ENCODE assay signal across 10 mouse cellular contexts in genomic region chr1:92436831-92437321, GRCm38 (mm10). TPM values are rescaled to one million over a fixed set of nuclear protein-coding genes. Genes with fewer than 3 reads are reported as not detected.
A peak's percentile ranks its signal among the peaks of the same experiment; 100 is the strongest.
DNase-seq lines count a peak whose midpoint lies in the region; ATAC-seq and TF ChIP-seq lines count a peak whose summit lies in the region.
"Had no signal": no experiment of that assay in that cellular context is flagged by ENCODE, and none has a peak within 500 bp of the region (broad histone marks: within the 10 kb centered on the region; RNA-seq: fewer than 3 reads in every experiment).

No protein-coding gene starts in this region.

- H3K27me3 ChIP-seq in hindbrain, embryonic 13.5 days: no peaks in the 10 kb centered on the region
- no peaks in the 10 kb centered on the region for H3K27me3 ChIP-seq in hindbrain, embryonic 12.5 days
- H3K27me3 ChIP-seq in hindbrain, postnatal 0 days (ENCODE audit: insufficient read depth, low read length): no peaks in the 10 kb centered on the region
- H3K27me3 ChIP-seq in intestine, embryonic 15.5 days (replicated peaks): no peaks in the 10 kb centered on the region

- DNase-seq in ZHBTc4 (ENCODE audit: low read depth, low spot score): peak; percentile 34
- DNase-seq in cerebellum, postnatal 25 days: peak; percentile 68 to 75
- DNase-seq in hindbrain, postnatal 0 days (ENCODE audit: low spot score): peak; percentile 54
- no peak for DNase-seq in ovary, postnatal 36 days (ENCODE audit: low spot score)
- DNase-seq in kidney, adult 18-20 months: no peak

- no peak overlapping the region for H3K4me3 ChIP-seq in hindbrain, embryonic 13.5 days
- H3K4me3 ChIP-seq in hindbrain, embryonic 12.5 days: no peak overlapping the region
- H3K4me3 ChIP-seq in hindbrain, postnatal 0 days (ENCODE audit: low read length): no peak overlapping the region
- H3K4me3 ChIP-seq in intestine, embryonic 15.5 days (replicated peaks): no peak overlapping the region
- H3K4me3 ChIP-seq: megakaryocyte, embryonic 14.5 days had no signal

- peaks cover 28% of the 10 kb centered on the region for H3K4me1 ChIP-seq in hindbrain, embryonic 13.5 days (replicated peaks)
- H3K4me1 ChIP-seq in hindbrain, embryonic 12.5 days: peaks cover 15% of the 10 kb centered on the region
- peaks cover 15% of the 10 kb centered on the region; the same call in 1 of the 2 replicates for H3K4me1 ChIP-seq in hindbrain, postnatal 0 days (ENCODE audit: insufficient read depth, low read length)
- peaks cover 10% of the 10 kb centered on the region for H3K4me1 ChIP-seq in intestine, embryonic 15.5 days (replicated peaks)

- H3K9ac ChIP-seq in hindbrain, embryonic 13.5 days: peak overlapping the region; percentile 43; the same call in 1 of the 2 replicates
- no peak overlapping the region for H3K9ac ChIP-seq in hindbrain, embryonic 12.5 days
- no peak overlapping the region for H3K9ac ChIP-seq in hindbrain, postnatal 0 days (replicated peaks; ENCODE audit: low read length)
- H3K9ac ChIP-seq in intestine, embryonic 15.5 days: no peak overlapping the region

- no peak overlapping the region for H3K4me2 ChIP-seq in hindbrain, embryonic 13.5 days
- H3K4me2 ChIP-seq in hindbrain, embryonic 12.5 days (replicated peaks): no peak overlapping the region
- no peak overlapping the region for H3K4me2 ChIP-seq in hindbrain, postnatal 0 days (ENCODE audit: low read depth, low read length)
- H3K4me2 ChIP-seq in intestine, embryonic 15.5 days (replicated peaks): no peak overlapping the region

- peaks cover 34% of the 10 kb centered on the region for H3K36me3 ChIP-seq in hindbrain, embryonic 13.5 days
- H3K36me3 ChIP-seq in hindbrain, embryonic 12.5 days: peaks cover 29% of the 10 kb centered on the region
- H3K36me3 ChIP-seq in hindbrain, postnatal 0 days (ENCODE audit: insufficient read depth, low read length): peaks cover 4% of the 10 kb centered on the region; the same call in 1 of the 2 replicates
- peaks cover 3% of the 10 kb centered on the region; the same call in 1 of the 2 replicates for H3K36me3 ChIP-seq in intestine, embryonic 15.5 days

- TF ChIP-seq CTCF in hindbrain, postnatal 0 days (IDR thresholded peaks at IDR 0.05; ENCODE audit: low read depth): peak; percentile 12; the same call in 1 of the 2 replicates

- WGBS in hindbrain, embryonic 13.5 days: 52% methylated on average over 4 of the region's 4 CpGs
- 63% methylated on average over 4 of the region's 4 CpGs for WGBS in hindbrain, embryonic 12.5 days
- 30% methylated on average over 4 of the region's 4 CpGs for WGBS in hindbrain, postnatal 0 days
- 54% methylated on average over 4 of the region's 4 CpGs for WGBS in intestine, embryonic 15.5 days

- peak overlapping the region; percentile 55; the same call in 1 of the 2 replicates for H3K27ac ChIP-seq in hindbrain, embryonic 13.5 days
- no peak overlapping the region for H3K27ac ChIP-seq in hindbrain, embryonic 12.5 days
- peak overlapping the region; percentile 65; the same call in 1 of the 2 replicates for H3K27ac ChIP-seq in hindbrain, postnatal 0 days
- no peak overlapping the region for H3K27ac ChIP-seq in intestine, embryonic 15.5 days

- H3K9me3 ChIP-seq in hindbrain, embryonic 13.5 days: no peaks in the 10 kb centered on the region
- H3K9me3 ChIP-seq in hindbrain, embryonic 12.5 days (replicated peaks): no peaks in the 10 kb centered on the region
- no peaks in the 10 kb centered on the region for H3K9me3 ChIP-seq in hindbrain, postnatal 0 days (ENCODE audit: low read length)
- no peaks in the 10 kb centered on the region for H3K9me3 ChIP-seq in intestine, embryonic 15.5 days
- H3K9me3 ChIP-seq: megakaryocyte, embryonic 14.5 days had no signal

- ATAC-seq in hindbrain, embryonic 13.5 days (ENCODE audit: low FRiP score): no peak
- ATAC-seq in hindbrain, embryonic 12.5 days (ENCODE audit: low FRiP score): no peak
- ATAC-seq in hindbrain, postnatal 0 days: 0 out of 2 replicates have a peak, but pooled peaks have one; percentile 10
- no peak for ATAC-seq in intestine, embryonic 15.5 days

RNA-seq across cellular contexts. Expression of gene Ndufa10, which starts 36.8 kb away (rescaled TPM):
- polyA plus RNA-seq in hindbrain, embryonic 13.5 days (2015; fragmentation: Nextera tagmentation; extraction: Ambion mirVana): 279 and 295 TPM in 2 replicates
- polyA plus RNA-seq in hindbrain, embryonic 12.5 days (2016; fragmentation: Nextera tagmentation; extraction: Ambion mirVana): 211 and 248 TPM in 2 replicates
- 187 and 244 TPM in 2 replicates for total RNA-seq in hindbrain, postnatal 0 days (2014; rRNA removed)
- 373 and 388 TPM in 2 replicates for polyA plus RNA-seq in hindbrain, postnatal 0 days (2015; fragmentation: Nextera tagmentation; extraction: Ambion mirVana)
- polyA plus RNA-seq in intestine, embryonic 15.5 days (2015; fragmentation: Nextera tagmentation; extraction: Ambion mirVana): 335 and 356 TPM in 2 replicates

RNA-seq across cellular contexts. Expression of gene Olfr1416, which starts 48.0 kb away (rescaled TPM):
- polyA plus RNA-seq in hindbrain, embryonic 13.5 days (2015; fragmentation: Nextera tagmentation; extraction: Ambion mirVana): not detected in 2 replicates
- not detected in 2 replicates for polyA plus RNA-seq in hindbrain, embryonic 12.5 days (2016; fragmentation: Nextera tagmentation; extraction: Ambion mirVana)
- total RNA-seq in hindbrain, postnatal 0 days (2014; rRNA removed): not detected in 2 replicates
- not detected in 2 replicates for polyA plus RNA-seq in hindbrain, postnatal 0 days (2015; fragmentation: Nextera tagmentation; extraction: Ambion mirVana)
- polyA plus RNA-seq in intestine, embryonic 15.5 days (2015; fragmentation: Nextera tagmentation; extraction: Ambion mirVana): not detected in 2 replicates
- polyA plus RNA-seq: limb, embryonic 14.5 days had no signal

RNA-seq across cellular contexts. Expression of gene Olfr1415, which starts 59.0 kb away (rescaled TPM):
- not detected in 2 replicates for polyA plus RNA-seq in hindbrain, embryonic 13.5 days (2015; fragmentation: Nextera tagmentation; extraction: Ambion mirVana)
- polyA plus RNA-seq in hindbrain, embryonic 12.5 days (2016; fragmentation: Nextera tagmentation; extraction: Ambion mirVana): not detected in 2 replicates
- not detected in 2 replicates for total RNA-seq in hindbrain, postnatal 0 days (2014; rRNA removed)
- polyA plus RNA-seq in hindbrain, postnatal 0 days (2015; fragmentation: Nextera tagmentation; extraction: Ambion mirVana): not detected in 2 replicates
- polyA plus RNA-seq in intestine, embryonic 15.5 days (2015; fragmentation: Nextera tagmentation; extraction: Ambion mirVana): not detected in 2 replicates
- polyA plus RNA-seq: limb, embryonic 14.5 days had no signal

Comparison
In these comparisons a context has a peak if more than half of its experiments do, and no peak if none do; other contexts are left out.
1. H3K27ac ChIP-seq: peak in hindbrain, embryonic 13.5 days (single experiment) and hindbrain, postnatal 0 days (single experiment); none in hindbrain, embryonic 12.5 days (single experiment) and intestine, embryonic 15.5 days (single experiment).
2. DNase-seq: peak in ZHBTc4 (single experiment), cerebellum, postnatal 25 days (2 of 2) and hindbrain, postnatal 0 days (single experiment); none in ovary, postnatal 36 days (single experiment) and kidney, adult 18-20 months (single experiment).